Mouse (Mus musculus): ENCODE data around the gene Dlk1. TPM values are rescaled to one million over a fixed set of nuclear protein-coding genes. Genes with fewer than 3 reads are reported as not detected.

The Dlk1 gene
- 918 and 968 TPM in 2 replicates for polyA plus RNA-seq (2014; fragmentation: Nextera tagmentation; extraction: Ambion mirVana)

GRCm38 (mm10) chr12:109452592-109452991 lies at the start of gene Dlk1:
Gene Dlk1, plus strand, starts transcription at chr12:109452823.
- no peaks in the 10 kb centered on the region for H3K9me3 ChIP-seq (ENCODE audit: control insufficient read depth, low read length)
- H3K27ac ChIP-seq (replicated peaks; ENCODE audit: low read depth, low read length): peak within 1 kb of the TSS; percentile 63
- peaks cover 30% of the 10 kb centered on the region for H3K4me1 ChIP-seq (ENCODE audit: control insufficient read depth, insufficient read depth, low read length)
- H3K4me3 ChIP-seq (ENCODE audit: low read depth, low read length): peak within 1 kb of the TSS; percentile 57
- H3K9ac ChIP-seq (ENCODE audit: low read depth, low read length): peak within 1 kb of the TSS; percentile 77
- WGBS: 6% methylated on average over 10 of the region's 13 CpGs
- H3K4me2 ChIP-seq (ENCODE audit: low read depth, low read length): peak within 1 kb of the TSS; percentile 91
- DNase-seq (ENCODE audit: low spot score) (no peak), ATAC-seq (ENCODE audit: low read depth) (no peak)
- peaks cover 34% of the 10 kb centered on the region for H3K27me3 ChIP-seq (replicated peaks; ENCODE audit: control insufficient read depth, insufficient read depth, low read length)
- H3K36me3 ChIP-seq (ENCODE audit: control insufficient read depth, insufficient read depth, low read length): no peaks in the 10 kb centered on the region; the same call in 1 of the 2 replicates

DNA sequence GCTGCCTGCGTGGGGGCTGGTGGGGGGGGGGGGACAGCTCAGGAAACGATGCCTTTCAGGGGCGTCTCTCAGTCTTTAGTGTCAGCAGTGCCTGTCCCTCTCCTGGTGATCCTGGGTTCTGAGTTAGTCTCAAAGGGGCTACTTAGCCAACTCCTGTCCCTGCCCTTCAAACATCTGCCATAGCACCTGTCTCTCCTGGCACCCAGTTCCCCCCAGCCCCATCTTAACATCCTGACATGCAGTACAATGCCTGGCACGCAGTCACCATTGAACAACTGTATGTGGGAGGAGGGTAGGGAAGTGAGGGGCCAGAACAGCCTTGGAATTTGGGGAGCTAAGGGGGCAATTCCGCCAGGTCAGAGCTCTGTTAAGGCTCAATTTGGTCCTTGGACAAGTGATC lies 49.7 kb upstream of the Dlk1 start:
- Histone ChIP-seq H3K9me3 (ENCODE audit: control insufficient read depth, low read length) (no peaks in the 10 kb centered on the region), H3K4me2 (ENCODE audit: low read depth, low read length) (no peak overlapping the region), H3K27ac (replicated peaks; ENCODE audit: low read depth, low read length) (peak overlapping the region; percentile 82), H3K4me1 (ENCODE audit: control insufficient read depth, insufficient read depth, low read length) (peaks cover 48% of the 10 kb centered on the region), H3K36me3 (ENCODE audit: control insufficient read depth, insufficient read depth, low read length) (no peaks in the 10 kb centered on the region), H3K4me3 (ENCODE audit: low read depth, low read length) (no peak overlapping the region), H3K27me3 (replicated peaks; ENCODE audit: control insufficient read depth, insufficient read depth, low read length) (no peaks in the 10 kb centered on the region), H3K9ac (ENCODE audit: low read depth, low read length) (no peak overlapping the region)
- WGBS: 52% methylated on average over 5 of the region's 5 CpGs
- DNase-seq (ENCODE audit: low spot score): peak; percentile 61
- ATAC-seq (ENCODE audit: low read depth): peak; percentile 4; the same call in 1 of the 2 replicates

DNA sequence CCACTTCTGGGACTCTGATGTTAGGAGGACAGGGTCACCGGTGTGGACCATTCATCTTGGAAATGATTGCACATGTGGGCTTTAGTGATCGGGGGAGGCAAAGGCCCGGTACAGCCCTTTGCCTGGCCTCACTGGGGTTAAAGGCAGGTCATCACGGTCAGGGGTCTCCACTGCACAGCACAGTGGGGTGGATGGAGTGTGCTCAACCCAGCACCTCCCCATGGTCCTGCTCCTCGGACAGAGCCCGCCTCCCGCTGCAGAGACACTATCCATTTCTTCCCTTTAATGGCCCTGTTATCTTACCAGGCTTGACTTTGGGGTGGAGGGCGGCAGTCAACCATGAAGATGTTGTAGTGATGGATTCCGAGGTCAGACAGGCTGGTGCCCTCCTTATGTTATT lies 48.9 kb upstream of the Dlk1 start:
- no peak for DNase-seq (ENCODE audit: low spot score)
- no peak for ATAC-seq (ENCODE audit: low read depth)
- H3K9ac ChIP-seq (ENCODE audit: low read depth, low read length): no peak overlapping the region
- H3K4me3 ChIP-seq (ENCODE audit: low read depth, low read length): no peak overlapping the region
- H3K4me2 ChIP-seq (ENCODE audit: low read depth, low read length): no peak overlapping the region
- H3K27me3 ChIP-seq (replicated peaks; ENCODE audit: control insufficient read depth, insufficient read depth, low read length): no peaks in the 10 kb centered on the region
- WGBS: 66% methylated on average over 9 of the region's 9 CpGs
- H3K36me3 ChIP-seq (ENCODE audit: control insufficient read depth, insufficient read depth, low read length): no peaks in the 10 kb centered on the region
- no peak overlapping the region for H3K27ac ChIP-seq (replicated peaks; ENCODE audit: low read depth, low read length)
- H3K4me1 ChIP-seq (ENCODE audit: control insufficient read depth, insufficient read depth, low read length): peaks cover 45% of the 10 kb centered on the region
- no peaks in the 10 kb centered on the region for H3K9me3 ChIP-seq (ENCODE audit: control insufficient read depth, low read length)

DNA sequence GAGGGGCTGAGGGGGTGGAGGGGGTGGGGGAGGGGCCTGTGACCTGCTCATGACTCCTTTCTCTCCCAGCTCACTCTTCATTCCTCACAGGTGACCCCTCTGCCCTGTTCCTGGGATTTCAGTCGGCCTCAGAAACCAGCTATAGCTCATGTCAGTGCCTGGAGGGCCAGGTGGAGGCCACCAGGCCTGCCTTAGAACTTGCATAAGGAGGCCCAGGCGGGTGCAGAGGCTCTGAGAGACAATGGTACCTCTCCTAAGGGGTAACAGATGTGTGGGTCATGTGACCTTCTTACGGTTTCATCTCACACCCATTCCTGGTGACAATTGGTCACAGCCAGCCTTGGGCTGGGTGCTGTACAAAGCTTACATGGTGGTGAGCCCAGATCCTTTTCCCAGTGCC lies 46.6 kb upstream of the Dlk1 start:
- H3K27me3 ChIP-seq (replicated peaks; ENCODE audit: control insufficient read depth, insufficient read depth, low read length): no peaks in the 10 kb centered on the region
- DNase-seq (ENCODE audit: low spot score): no peak
- WGBS: 38% methylated on average over 3 of the region's 3 CpGs

GRCm38 (mm10) chr12:109410723-109411122 lies 41.9 kb upstream of the Dlk1 start:
- H3K4me2 ChIP-seq (ENCODE audit: low read depth, low read length): no peak overlapping the region
- WGBS: 31% methylated on average over 11 of the region's 11 CpGs
- H3K36me3 ChIP-seq (ENCODE audit: control insufficient read depth, insufficient read depth, low read length): no peaks in the 10 kb centered on the region
- no peak overlapping the region for H3K9ac ChIP-seq (ENCODE audit: low read depth, low read length)
- no peak for DNase-seq (ENCODE audit: low spot score)
- peak overlapping the region; percentile 92 for H3K27ac ChIP-seq (replicated peaks; ENCODE audit: low read depth, low read length)
- peaks cover 49% of the 10 kb centered on the region for H3K4me1 ChIP-seq (ENCODE audit: control insufficient read depth, insufficient read depth, low read length)
- no peak overlapping the region for H3K4me3 ChIP-seq (ENCODE audit: low read depth, low read length)
- H3K27me3 ChIP-seq (replicated peaks; ENCODE audit: control insufficient read depth, insufficient read depth, low read length): no peaks in the 10 kb centered on the region
- H3K9me3 ChIP-seq (ENCODE audit: control insufficient read depth, low read length): no peaks in the 10 kb centered on the region
- ATAC-seq (ENCODE audit: low read depth): no peak

More for the DNA sequence above, 46.6 kb upstream of the Dlk1 start:
- Histone ChIP-seq H3K9me3 (ENCODE audit: control insufficient read depth, low read length) (no peaks in the 10 kb centered on the region), H3K4me2 (ENCODE audit: low read depth, low read length) (no peak overlapping the region), H3K4me1 (ENCODE audit: control insufficient read depth, insufficient read depth, low read length) (peaks cover 45% of the 10 kb centered on the region), H3K9ac (ENCODE audit: low read depth, low read length) (no peak overlapping the region), H3K27ac (replicated peaks; ENCODE audit: low read depth, low read length) (no peak overlapping the region), H3K4me3 (ENCODE audit: low read depth, low read length) (no peak overlapping the region), H3K36me3 (ENCODE audit: control insufficient read depth, insufficient read depth, low read length) (no peaks in the 10 kb centered on the region)
- no peak for ATAC-seq (ENCODE audit: low read depth)

- DNase-seq (ENCODE audit: low spot score) (peak; percentile 90), ATAC-seq (ENCODE audit: low read depth) (peak; percentile 64)
- H3K9ac ChIP-seq (ENCODE audit: low read depth, low read length): no peak overlapping the region
- no peak overlapping the region for H3K4me3 ChIP-seq (ENCODE audit: low read depth, low read length)
- WGBS: 37% methylated on average over 9 of the region's 9 CpGs
- peaks cover 48% of the 10 kb centered on the region for H3K4me1 ChIP-seq (ENCODE audit: control insufficient read depth, insufficient read depth, low read length)
- H3K36me3 ChIP-seq (ENCODE audit: control insufficient read depth, insufficient read depth, low read length): no peaks in the 10 kb centered on the region
- no peaks in the 10 kb centered on the region for H3K27me3 ChIP-seq (replicated peaks; ENCODE audit: control insufficient read depth, insufficient read depth, low read length)
- H3K9me3 ChIP-seq (ENCODE audit: control insufficient read depth, low read length): no peaks in the 10 kb centered on the region
- no peak overlapping the region for H3K4me2 ChIP-seq (ENCODE audit: low read depth, low read length)
- peak overlapping the region; percentile 92 for H3K27ac ChIP-seq (replicated peaks; ENCODE audit: low read depth, low read length)
Observed at GRCm38 (mm10) chr12:109411172-109412070, 41.2 kb upstream of the Dlk1 start.

DNA sequence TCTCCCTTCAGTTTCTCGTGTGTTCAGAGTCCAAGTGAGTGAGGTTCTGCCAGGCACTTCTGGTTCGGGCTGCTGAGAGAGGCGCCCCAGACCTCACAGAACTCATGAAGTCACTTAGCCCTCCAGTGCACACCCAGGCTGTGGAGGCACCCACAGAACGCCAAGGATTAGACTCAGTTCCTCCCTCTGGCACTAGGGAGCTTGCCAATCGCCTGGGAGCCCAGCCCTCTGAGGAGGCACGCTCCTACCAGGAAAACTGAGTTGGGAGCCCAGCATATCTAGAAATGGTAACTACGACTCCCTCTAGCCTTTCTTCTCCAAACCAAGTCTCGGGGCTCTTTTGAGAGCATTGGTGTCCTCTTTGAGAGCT lies 40.6 kb upstream of the Dlk1 start:
- Histone ChIP-seq H3K27ac (replicated peaks; ENCODE audit: low read depth, low read length) (peak overlapping the region; percentile 92), H3K27me3 (replicated peaks; ENCODE audit: control insufficient read depth, insufficient read depth, low read length) (no peaks in the 10 kb centered on the region), H3K36me3 (ENCODE audit: control insufficient read depth, insufficient read depth, low read length) (no peaks in the 10 kb centered on the region), H3K9ac (ENCODE audit: low read depth, low read length) (no peak overlapping the region; the same call in 1 of the 2 replicates), H3K4me2 (ENCODE audit: low read depth, low read length) (no peak overlapping the region), H3K9me3 (ENCODE audit: control insufficient read depth, low read length) (no peaks in the 10 kb centered on the region), H3K4me1 (ENCODE audit: control insufficient read depth, insufficient read depth, low read length) (peaks cover 52% of the 10 kb centered on the region), H3K4me3 (ENCODE audit: low read depth, low read length) (no peak overlapping the region)
- DNase-seq (ENCODE audit: low spot score) (no peak), ATAC-seq (ENCODE audit: low read depth) (no peak)
- WGBS: 47% methylated on average over 7 of the region's 8 CpGs

DNA sequence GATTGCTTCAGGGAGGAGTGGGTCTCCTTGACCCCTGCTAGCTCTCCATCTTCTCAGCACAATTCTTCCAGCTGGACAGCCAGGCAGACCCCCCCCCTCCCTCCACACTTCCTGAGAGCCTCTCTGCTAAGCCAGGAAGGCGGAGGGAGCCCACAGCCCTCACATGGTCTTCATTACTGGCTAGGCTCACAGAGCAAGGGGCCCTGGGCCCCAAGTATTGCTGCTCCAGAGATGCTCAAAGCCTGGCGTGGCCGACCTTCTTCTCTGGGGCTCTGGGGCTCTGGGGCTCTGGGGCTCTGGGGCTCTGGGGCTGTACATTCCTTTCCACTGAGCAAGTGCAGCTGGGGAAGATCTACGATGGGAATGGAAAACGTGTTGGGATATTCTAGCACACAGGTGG lies 39.9 kb upstream of the Dlk1 start:
- 0 out of 2 replicates have a peak overlapping the region, but pooled peaks have one; percentile 4 for H3K9ac ChIP-seq (ENCODE audit: low read depth, low read length)
- DNase-seq (ENCODE audit: low spot score): peak; percentile 95
- no peak overlapping the region for H3K4me3 ChIP-seq (ENCODE audit: low read depth, low read length)
- peaks cover 59% of the 10 kb centered on the region for H3K4me1 ChIP-seq (ENCODE audit: control insufficient read depth, insufficient read depth, low read length)
- 8% methylated on average over 5 of the region's 5 CpGs for WGBS
- H3K27me3 ChIP-seq (replicated peaks; ENCODE audit: control insufficient read depth, insufficient read depth, low read length): no peaks in the 10 kb centered on the region
- H3K9me3 ChIP-seq (ENCODE audit: control insufficient read depth, low read length): no peaks in the 10 kb centered on the region
- no peak overlapping the region for H3K4me2 ChIP-seq (ENCODE audit: low read depth, low read length)
- H3K36me3 ChIP-seq (ENCODE audit: control insufficient read depth, insufficient read depth, low read length): no peaks in the 10 kb centered on the region
- H3K27ac ChIP-seq (replicated peaks; ENCODE audit: low read depth, low read length): peak overlapping the region; percentile 92
- ATAC-seq (ENCODE audit: low read depth): peak; percentile 77

Data from embryonic facial prominence, embryonic 14.5 days (tissue).